Mouse (Mus musculus) adrenal gland, postnatal 36 days (tissue): ENCODE measurements around the gene Mvk. TPM values are rescaled to one million over a fixed set of nuclear protein-coding genes. Genes with fewer than 3 reads are reported as not detected.

Experiments
- DNase-seq, 2 experiments: peaks; one replicate each; pipeline ENCODE4 v3.0.0; 2021; ENCODE audit warnings: mixed read lengths in 1 of 2
- total RNA-seq, 2 experiments: library from RNA; stranded (reverse); gene quantifications; 2 replicates each; pipeline ENCODE4 v1.2.3; 2021

The Mvk gene
- total RNA-seq, 2 experiments from 2014 or later: 35.9 to 40.7 TPM

GRCm38 (mm10) chr5:114456995-114457605 is 13.0 kb downstream of the Mvk start:
- DNase-seq: no peak

DNA sequence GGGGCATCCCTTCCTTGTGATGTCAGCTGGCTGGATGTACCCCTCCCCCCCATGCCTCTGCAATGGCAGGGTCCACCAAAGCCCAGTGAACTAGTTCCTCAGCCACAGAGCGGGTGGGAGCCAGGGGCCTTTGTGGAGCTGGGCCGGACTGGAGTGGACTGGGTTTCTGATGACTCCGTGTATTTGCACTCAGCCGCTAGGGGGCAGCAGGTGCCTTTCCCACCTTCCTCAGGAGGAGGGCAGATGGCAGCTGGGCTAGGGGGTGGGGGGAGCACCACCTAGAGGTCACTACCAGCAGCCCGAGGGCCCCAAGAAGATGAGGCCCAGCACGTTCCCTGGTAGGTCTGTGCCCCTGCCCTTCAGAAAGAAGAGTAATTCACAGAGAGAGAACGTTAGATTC is 17.2 kb downstream of the Mvk start:
- peak; percentile 89 to 93 for DNase-seq

- peak; percentile 75 to 78 for DNase-seq
These were observed 18.3 kb downstream of the Mvk start for GRCm38 (mm10) chr5:114462067-114463040.

DNA sequence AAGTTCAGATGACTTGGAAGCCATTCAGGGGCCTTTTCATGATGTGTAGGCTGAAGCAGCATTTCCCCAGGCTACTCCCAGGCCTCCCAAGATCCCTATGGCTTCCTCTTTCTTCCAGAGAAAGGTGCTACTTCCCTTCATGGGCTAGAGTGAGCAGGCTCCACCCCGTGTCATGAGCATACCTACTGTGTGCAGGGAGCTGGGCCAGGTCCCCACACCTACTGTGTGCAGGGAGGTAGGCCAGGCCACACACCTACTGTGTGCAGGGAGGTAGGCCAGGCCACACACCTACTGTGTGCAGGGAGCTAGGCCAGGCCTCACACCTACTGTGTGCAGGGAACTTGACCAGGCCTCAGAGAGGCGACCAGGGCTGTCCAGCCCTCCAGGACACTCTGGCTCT is 20.5 kb downstream of the Mvk start:
- DNase-seq: no peak

GRCm38 (mm10) chr5:114465641-114466040 is 21.6 kb downstream of the Mvk start:
- DNase-seq: no peak

GRCm38 (mm10) chr5:114467019-114467418 is 22.9 kb downstream of the Mvk start:
- peak in 1 of 2 experiments; percentile 45 for DNase-seq

GRCm38 (mm10) chr5:114467430-114467829 is 23.4 kb downstream of the Mvk start:
- peak; percentile 68 to 88 for DNase-seq

- DNase-seq: no peak
These were observed 23.9 kb downstream of the Mvk start for GRCm38 (mm10) chr5:114468007-114468406.

- no peak for DNase-seq
These were observed 26.3 kb downstream of the Mvk start for GRCm38 (mm10) chr5:114470359-114470758.

- DNase-seq: no peak
These were observed 30.8 kb downstream of the Mvk start for GRCm38 (mm10) chr5:114474741-114475491.

- no peak for DNase-seq
These were observed 34.2 kb downstream of the Mvk start for GRCm38 (mm10) chr5:114478267-114478666.

DNA sequence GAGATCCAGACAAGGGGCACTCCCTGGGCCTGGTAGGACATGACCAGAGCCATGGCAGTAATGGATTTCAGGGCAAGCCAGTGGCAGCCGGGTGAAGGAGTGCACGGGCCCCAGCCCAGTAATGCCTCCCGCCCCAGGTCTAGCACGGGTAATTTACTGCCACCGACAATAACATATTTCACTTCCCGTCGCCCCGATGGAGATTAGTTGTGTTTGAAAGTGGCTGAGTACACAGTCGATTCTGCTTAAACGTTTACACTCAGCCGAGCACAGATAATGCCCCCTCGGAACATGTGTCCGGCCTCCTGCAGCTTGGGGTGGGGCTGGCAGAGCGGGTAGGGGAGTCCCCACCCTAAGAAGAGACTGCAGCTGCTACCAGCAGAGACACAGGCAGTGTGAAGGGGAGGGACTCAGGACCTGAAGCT is 38.5 kb downstream of the Mvk start:
- DNase-seq: no peak

DNA sequence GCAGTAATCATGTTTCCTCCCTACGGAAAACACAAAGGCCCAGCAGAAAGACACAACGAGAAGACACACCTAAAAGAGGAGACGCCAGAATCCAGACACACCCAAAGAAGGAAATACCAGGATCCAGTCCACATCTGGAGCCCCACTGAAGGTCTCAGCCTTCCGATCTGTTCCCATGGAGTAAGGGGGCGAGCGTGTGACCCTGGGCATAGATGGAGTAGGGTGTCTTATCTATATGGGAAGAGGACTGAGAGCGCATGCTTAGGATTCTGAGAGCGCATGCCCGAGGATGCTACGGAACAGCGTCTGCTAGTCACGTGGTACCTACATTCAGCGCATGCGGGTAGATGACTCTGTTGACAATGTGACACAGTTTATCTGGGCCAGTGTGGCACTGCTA is 41.6 kb downstream of the Mvk start:
- no peak for DNase-seq

GRCm38 (mm10) chr5:114489570-114489969 is 45.5 kb downstream of the Mvk start:
- no peak for DNase-seq

GRCm38 (mm10) chr5:114490241-114490640 is 46.2 kb downstream of the Mvk start:
- DNase-seq: no peak

GRCm38 (mm10) chr5:114494761-114495160 is 50.7 kb downstream of the Mvk start:
- DNase-seq: no peak

DNA sequence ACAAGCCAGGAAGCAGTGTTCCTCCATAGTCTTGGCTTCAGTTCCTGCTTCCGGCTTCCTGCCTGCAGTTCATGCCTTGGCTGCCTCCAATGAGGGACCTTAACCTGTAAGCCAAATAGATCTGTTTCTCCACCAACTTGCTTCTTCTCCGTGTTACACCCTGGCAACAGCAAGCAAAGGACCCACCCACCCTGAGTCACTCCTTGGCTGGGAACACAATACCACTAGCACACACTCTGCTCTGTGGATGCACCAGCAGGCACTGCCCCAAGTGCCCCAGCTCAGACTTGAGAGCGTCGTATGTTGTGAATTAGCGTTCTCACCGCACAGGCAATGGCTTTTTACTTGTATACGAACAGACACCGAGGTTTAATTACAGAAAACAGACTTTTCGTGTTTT is 57.2 kb downstream of the Mvk start:
- peak; percentile 42 to 80 for DNase-seq

- DNase-seq: no peak
These were observed 60.8 kb downstream of the Mvk start for GRCm38 (mm10) chr5:114504826-114505225.

DNA sequence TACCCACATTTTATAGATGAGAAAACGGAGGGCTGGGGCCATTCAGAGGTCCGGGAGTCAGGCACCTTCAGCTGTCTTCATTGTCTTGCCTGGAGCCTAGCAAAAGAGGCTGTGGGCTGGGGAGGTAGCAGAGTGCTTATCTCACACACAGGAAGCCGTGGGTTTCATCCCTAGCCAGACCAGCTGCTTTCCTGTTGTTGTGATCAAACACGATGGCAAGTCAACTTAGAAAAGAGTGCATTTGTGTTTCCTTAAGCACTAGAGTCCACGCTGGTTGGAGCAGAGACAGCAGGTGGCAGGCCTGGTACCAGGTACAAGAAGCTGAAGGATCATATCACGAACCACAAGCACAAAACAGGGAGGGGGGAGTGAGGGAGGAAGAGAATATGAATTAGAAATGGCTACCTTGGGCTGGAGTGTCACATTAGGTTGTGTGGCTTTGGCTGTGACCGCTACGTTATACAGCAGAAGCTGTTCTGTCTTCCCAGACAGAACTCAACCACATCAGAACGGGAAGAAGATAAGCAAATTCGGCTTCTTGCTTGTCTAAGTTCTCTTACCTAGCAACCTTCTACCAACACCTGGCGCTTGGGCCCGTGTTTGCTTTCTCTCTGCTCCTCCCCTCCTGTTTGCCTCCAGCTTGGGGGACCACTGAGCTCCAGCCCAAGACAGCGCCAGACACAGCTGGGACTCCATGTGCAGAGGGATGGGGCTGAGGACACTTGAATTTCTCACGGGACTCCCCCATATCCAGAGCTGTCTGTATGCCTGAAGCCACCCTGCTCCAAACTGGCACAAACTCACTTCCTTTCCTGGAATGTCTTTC is 61.4 kb downstream of the Mvk start:
- DNase-seq: no peak

GRCm38 (mm10) chr5:114507394-114507793 is 63.3 kb downstream of the Mvk start:
- DNase-seq: peak in 1 of 2 experiments; percentile 14

DNA sequence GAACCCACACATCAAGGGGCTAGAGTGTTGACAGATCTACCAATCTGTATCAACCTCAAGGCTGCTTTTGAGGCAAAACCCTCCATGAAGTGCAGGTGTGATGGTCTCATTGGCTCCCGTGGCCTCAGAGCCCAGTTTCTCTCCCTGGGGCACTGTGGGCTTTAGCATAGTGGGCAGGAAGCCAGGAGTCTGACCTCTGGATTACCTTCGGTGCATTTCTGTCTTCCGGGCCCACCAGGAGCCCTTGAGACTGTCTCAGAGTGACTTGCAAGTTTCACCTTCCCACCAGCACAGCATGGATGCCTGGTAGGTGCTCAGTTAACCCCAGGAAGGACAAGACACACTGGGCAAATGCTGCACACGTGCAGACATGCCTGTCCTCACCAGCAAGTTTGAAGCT is 63.9 kb downstream of the Mvk start:
- peak in 1 of 2 experiments; percentile 16 for DNase-seq

GRCm38 (mm10) chr5:114509461-114509860 is 65.4 kb downstream of the Mvk start:
- DNase-seq: no peak
